Mouse (Mus musculus): ENCODE results near the gene Syt7.

Syt7 gene

DNA sequence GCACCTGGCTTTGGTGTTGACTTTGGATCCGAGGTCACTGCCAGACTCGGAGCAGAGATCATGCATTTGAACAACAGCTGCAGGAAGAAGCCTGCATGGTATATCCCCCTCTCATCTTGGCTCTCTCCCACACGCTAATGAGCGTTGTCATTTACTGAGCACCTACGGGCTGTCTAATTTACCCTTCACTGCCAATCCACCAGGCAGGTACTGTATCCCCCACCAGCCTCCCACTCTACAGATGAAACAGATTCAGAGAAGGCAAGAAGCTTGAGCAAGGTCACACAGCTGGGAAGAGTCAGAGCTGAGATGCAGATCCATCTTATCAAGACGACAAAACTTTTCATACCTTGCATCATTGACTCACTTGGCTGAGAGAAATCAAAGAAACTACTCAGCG lies 72.7 kb downstream of the Syt7 start:
- DNase-seq = no peak

DNA sequence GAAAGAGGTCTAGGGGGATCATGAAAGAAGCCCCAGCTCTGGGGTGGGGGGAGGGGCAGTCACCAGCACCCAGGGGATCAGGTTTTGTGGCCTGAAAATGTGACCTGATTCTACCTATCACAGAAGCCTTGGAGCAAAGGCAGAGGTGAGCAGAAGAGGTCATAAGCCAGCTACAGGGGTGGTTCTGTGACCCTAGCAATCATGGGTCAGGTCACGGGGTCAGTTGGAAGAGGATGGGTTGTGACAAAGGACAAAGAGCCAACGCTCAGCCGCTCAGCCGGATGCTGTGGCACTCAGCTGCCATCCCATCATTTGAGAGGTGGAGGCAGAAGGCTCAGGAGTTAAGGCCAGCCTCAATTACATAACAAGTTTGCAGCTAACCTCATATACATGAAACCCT lies 75.5 kb downstream of the Syt7 start:
- DNase-seq = no peak

DNA sequence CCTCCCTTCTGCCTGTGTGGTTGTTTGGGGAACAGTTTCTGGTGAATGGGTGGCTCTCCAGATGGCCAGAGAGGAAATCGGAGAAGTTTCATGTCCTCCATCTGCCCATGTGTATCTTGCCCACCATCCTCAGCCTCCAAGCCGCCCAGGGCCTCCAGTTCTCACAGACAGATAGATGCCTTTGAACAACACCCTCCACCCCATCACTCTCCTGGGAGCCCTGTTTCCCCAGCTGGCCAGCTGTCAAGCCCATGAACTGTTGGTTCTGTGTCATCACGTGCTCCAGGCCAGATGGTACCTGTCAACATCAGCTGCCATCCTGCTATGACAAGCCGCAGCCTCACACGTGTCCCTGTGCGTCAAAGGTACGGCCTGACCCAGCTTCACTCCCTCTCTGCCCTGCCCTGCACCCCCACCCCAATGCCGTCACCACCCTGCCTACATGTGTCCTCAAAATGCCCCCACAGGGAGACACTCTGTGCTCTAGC lies 80.3 kb downstream of the Syt7 start:
- DNase-seq = no peak

DNA sequence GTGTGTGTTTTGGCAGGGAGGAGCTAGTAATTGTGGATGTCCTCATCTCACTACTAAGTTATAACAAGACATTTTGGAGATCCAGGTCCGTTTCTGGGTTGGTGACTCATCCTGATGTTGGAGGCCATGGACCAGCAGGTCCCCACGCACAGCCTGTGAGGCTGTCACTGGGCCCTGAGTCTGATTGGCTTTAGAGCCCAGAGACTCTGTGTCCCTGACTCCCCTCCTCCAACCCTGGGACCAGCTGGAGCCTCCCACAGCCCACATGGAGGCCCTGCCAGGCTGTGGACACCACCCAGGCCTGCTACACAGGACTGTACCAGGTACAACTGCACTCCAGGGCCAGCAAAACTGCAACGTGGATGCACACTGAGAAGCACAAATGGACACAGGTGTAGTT lies 84.1 kb downstream of the Syt7 start:
- no peak for DNase-seq

DNA sequence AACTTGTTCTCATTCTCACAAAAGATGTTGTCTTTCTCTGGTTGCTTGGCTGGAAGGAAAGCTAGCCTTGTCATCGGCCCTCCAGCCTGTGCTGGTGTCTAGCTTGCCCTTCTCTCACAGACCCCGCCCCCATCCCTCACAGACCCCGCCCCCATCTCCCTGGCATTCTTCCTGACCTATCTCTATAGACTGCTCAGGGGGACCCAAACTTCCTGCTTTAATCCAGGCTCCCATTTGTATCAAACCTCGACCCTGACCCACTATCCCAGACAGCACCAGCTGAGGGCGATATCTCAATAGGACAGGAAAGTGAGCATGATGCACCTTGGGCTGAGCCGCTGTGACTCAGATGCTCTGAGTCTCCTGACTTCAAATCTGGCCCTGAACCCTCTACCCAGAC lies 84.9 kb downstream of the Syt7 start:
- DNase-seq = no peak

DNA sequence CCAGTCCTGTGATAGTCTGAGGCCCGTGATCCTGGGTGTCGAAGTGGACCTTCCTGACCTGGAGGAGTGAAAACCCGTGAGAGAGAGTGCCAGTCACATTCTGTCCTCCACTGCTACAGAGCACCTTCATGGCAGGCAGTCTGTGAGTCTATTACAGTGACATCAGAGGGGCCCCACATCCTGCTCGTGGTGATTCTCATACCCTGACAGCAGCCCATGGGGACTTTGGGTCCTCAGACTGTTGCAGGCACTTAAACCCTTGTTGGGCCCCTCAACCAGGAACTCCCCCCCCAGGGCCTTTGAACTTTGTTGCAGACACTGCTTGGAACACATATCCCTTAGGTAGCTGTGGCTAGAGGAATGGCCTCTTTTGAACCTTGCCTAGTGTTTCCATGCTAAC lies 90.7 kb downstream of the Syt7 start:
- no peak for DNase-seq

DNA sequence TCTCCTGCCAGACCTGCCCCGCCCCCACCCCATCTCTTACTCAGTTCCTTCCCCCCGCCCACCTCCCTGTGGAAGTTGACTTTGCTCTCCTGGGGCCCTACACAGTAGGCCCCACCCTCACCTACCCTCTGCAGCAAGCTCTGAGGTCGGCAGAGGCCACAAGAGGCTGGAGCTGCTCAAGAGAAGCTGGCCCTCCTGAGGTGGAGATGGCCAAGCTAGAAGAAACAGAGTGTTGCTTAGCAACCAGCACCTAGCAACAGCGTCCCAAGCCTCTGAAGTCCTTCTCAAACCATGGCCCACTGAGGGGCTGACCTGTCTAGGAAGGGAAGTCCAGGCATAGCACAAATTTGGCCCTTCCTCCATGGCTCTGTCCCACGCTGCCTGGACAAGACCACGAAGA lies 93.8 kb downstream of the Syt7 start, which contains the start of gene Ppp1r32:
Gene Ppp1r32, minus strand, starts transcription at position 226 of the 400 bp plus-strand sequence.
- no peak for DNase-seq

DNA sequence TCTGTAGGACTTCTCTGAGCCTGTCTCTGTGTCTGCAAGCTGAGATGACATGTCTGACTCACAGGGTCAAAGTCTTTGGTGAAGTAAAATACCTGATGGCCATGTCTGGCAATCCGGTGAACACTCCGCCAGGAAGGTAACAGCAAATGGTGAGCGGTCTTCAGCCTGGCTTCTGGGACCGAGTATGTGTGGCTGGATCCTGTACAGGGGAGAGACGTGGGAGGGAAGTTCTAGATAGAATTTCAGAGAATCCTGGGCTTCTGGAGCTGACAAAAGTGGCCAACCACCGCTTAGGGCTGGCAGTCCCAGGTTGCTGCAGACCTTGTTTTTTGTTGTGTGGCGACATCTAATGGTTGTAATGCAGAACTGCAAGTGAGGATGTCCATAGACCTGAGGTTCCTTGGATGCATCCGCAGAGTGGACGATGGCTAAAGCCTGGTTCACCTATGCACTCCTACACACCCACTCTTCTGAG lies 97.4 kb downstream of the Syt7 start:
- no peak for DNase-seq

DNA sequence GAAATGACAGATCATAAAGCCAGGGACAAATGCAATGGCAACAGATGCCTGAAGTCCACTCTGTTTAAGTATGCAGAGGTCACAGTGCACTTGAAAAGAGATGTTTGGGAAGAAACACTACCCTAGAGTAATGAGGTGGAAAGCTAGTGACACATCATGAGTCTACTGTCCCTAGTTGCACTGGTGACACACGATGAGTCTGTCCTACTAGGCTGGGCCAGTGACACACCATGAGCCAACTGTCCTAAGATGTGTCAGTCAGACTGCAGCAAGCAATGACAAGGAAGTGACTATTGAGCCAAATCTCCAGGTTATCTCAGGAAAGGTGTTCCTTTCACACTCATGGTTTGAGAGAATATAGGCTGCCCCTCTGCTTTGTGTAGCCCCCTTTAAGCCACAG lies 106.8 kb downstream of the Syt7 start:
- DNase-seq = no peak

DNA sequence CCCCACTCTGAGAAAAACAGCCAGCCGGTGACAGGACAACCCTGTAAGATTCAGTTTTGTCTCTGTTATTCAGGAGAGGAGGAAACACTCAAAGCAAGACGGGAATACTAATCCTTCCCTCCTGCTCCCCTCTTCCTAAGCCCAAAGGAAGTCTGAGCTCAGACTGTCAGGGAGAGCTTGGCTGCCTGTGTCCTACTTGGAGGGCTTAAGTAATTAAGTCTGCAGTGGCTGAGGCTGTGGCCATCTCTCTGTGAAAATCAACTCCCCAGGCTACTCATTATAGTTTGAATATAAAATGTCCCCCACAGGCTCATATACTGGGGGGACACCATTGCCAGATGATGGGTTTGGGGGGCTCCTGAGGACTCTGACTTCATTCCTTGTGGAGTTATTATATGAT lies 108.1 kb downstream of the Syt7 start:
- no peak for DNase-seq

DNA sequence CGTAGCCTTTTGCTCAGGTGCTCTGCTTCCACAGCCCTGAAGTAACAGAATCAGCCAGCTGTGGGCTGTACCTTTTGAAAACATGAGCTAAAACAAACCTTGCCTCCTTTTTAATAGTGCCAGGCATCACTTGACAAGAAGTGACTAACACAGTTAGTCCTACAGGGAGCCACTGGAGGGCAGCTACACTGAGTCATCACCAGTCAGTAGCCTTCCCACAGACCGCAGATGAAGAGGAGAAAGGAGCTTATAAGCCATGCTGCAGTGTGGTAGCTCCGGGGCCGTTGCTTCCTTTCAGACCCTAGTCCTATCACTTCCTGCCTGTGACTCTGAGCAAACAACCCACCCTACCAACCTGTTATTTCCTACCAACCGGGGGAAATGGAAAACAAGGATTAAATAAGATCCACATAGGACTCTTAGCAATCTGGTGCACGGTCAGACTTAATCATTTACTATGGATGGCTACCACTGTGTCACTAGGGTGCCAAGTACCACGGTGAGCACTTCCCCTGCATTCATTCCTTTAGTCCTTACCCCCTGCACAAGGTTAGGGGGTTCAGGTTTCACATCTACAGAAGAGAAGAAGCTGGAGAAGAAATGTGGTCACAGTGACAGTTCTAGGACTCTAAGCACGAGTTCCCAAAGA lies 108.7 kb downstream of the Syt7 start:
- DNase-seq = no peak

DNA sequence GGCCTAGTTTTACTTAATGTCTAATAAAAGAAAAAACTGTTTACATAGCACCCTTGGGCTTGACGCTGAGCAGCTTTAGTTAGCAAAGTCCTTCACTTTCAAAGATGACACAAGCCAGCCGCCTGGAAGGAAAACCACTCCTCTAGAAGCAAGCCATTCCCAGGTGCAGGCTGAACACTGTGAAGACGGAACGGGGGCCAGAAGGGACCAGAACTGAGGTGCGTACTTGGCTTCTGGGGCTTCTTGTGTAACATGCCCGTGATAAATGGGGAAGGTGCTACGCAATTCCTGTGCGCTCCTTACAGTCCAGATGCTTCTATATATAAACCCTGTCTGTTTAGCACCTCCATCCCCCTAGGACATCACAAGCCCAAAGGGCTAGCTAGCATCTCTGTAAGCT lies 111.7 kb downstream of the Syt7 start:
- DNase-seq = no peak

DNA sequence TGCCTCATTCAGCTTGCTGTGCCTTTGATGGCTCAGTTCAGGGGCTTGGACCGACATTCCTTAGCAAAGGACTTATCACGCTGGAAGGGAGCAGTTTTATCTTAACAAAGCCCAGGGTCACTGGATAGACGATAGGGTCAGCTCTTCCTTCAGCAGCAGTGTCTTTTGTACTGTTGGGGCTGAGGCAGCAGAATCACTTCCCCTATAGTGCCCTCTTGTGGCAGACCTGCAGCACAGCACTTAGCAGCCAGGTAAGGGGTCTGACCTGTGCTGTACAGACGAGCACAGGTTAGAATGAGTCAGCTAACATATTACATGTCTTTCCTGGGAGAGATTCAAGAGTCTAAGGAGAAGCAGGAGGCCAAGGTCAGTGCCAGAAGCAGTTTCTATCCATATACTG lies 113.7 kb downstream of the Syt7 start:
- DNase-seq = no peak
